Mouse (Mus musculus) lung, postnatal 4 days (tissue): ENCODE measurements at regions not wholly inside any gene's neighbourhood (a gene's known extent, or its start where the extent isn't known, plus 50 kb on each side); places are given as distances from the start of the nearest gene placed in this dataset.

Experiments used
- DNase-seq, 2 experiments: peaks; one replicate each; pipeline ENCODE4 v3.0.0; 2021

DNA sequence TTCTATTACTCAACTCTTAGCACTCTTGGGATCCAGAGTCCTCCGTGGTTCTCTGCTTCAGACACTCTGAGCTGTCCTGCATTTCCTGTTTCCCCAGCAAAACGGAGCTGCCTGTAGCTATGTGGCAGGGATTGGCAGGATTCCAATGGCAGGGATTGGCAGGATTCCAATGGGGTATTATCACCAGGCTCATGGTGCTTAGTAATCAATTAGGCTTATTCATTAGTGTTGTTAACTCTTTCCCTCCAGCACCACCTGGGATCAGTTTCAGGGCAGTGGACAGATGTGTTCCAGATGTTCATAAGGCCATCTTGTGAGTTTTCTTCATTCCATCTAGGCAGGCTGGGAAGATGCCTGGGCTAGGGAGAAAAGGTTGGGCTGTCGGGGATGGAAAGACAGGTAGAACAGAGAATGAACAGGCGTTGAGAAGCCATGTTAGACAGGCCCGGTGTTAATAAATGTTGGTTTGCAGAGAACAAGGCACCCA, 163.5 kb downstream of the Emp1 start:
- peak in 1 of 2 experiments; percentile 14 for DNase-seq

- DNase-seq: peak in 1 of 2 experiments; percentile 23
Observed at GRCm38 (mm10) chr6:135526460-135527160, 164.3 kb downstream of the Emp1 start.

- no peak for DNase-seq
Observed at GRCm38 (mm10) chr6:135527879-135528278, 165.5 kb downstream of the Emp1 start.

GRCm38 (mm10) chr6:135539791-135540646, 177.7 kb downstream of the Emp1 start:
- no peak for DNase-seq

DNA sequence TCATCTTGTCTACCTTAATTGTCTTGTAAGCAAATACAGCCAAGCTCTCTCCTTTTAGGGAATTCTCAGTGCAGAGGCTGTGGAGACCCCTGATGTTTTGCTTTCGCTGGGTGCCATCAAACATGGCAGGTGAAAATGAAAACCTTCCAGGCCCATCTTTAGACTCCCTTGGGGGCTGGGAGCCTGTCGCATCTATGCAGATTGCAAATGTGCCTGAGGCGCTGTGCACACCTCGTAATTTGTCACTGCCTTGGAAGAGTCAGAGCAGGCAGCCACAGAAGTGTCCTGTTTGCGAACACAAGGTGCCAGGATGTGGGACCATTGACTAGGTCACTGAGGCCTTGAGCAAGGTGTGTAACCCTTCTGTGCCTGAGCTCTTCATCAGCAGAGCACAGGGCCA, 179.2 kb downstream of the Emp1 start:
- no peak for DNase-seq

DNA sequence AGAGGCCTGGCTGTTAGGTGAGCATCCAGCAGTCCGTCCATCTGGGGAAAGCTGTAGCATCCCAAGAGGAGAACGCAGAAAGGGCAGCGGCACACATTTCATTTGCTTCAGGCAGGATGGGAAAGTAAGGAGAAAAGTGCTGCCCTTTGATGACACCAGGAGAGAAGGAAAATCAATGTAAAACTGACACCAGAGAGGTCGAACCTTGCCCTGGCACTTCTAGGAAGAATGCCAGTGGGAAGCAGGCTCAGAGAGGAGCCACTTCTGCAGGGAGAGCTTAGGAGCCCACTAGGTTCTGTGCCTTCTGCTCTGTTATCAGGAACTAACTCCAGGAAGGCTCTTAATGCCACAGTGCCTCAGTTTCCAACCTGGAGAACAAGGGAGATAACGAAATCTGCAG, 180.0 kb downstream of the Emp1 start:
- no peak for DNase-seq

- DNase-seq: no peak
Observed at GRCm38 (mm10) chr6:135543390-135543789, 181.0 kb downstream of the Emp1 start.

- DNase-seq: no peak
Observed at GRCm38 (mm10) chr6:135543863-135544262, 181.5 kb downstream of the Emp1 start.

DNA sequence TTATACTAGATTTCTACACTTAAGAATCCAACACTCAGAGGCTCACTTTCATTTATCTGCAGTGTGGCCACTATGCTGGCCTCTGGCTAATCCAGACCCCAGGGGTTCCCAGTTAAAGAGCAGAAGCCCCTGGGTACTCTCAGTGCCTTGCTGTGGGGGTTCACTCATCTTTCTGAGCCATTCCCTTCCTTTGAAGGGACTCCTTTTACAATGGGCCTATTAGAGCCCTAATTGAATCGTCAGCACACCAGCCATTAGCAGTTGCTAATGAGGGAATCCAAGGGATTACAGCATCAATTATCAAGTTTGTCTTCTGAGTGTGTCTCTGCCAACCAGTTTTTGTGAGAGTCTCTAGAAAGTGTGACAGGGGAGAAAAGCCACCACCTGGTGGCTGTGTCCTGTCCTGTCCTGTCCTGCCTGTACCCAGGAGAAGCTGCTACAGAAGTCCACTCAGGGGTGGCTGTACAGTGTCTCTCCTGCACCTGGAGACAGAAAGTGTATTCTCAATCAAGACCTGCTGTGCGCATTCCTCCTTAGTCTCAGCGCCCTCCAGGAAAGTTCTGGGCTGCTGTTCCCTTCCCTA, 188.1 kb downstream of the Emp1 start:
- DNase-seq: no peak

DNA sequence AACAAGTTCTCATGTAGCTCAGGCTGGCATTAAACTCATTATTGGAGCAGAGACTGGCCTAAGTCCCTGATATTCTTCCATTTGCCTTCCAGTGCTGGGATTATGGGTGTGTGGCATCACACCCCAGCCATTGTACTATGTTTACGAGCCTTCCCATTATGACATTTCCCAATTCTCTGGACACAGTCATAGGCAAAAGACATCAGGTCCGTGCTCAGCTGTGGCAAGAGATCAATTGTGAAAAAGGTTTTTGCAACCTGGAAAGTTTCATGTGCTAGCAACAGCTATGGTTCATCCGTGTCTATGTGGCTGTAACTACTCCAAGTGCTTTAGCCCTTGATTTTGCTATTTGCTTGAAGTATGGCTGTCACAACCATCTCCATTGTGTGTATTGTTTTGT, 190.1 kb downstream of the Emp1 start:
- no peak for DNase-seq

DNA sequence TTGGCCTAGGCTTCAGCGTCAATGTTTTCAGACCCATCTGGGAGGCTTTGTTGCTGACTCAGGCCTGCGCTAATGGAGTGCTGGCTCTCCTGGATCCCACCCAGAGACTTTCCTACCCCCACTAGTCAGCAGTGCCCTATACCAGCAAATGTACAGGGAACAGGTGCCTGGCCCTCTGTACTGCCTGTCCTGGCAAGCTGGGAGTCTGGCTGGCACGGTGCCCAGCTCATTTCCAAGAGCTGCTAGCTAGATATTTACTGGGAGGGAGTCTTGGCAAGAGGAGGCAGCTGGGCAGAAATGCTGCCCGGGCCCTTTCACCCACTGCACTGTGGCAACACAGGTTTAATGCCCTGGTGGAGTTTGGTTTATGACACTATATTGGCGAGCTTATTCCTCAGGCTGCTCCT, 197.2 kb downstream of the Emp1 start:
- peak; percentile 81 to 88 for DNase-seq

DNA sequence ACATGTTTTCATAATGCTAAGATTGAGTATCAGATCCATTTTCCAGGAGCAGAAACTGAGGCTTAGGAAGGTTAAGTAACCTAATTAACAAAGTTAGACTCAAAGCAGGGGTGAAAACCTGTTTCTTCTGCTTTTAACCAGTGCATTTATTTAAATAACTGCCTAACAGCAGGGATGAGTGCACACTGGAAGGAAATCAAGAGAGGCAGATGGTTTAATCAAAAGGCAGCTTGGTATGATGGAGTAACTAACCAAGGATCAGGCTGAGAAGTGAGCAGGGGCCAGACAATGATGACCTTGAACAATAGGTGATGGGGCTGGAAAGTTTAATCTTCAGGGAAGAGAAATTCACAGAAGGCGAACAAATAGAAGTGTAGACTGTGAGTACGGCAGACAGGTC, 199.9 kb downstream of the Emp1 start:
- DNase-seq: no peak

DNA sequence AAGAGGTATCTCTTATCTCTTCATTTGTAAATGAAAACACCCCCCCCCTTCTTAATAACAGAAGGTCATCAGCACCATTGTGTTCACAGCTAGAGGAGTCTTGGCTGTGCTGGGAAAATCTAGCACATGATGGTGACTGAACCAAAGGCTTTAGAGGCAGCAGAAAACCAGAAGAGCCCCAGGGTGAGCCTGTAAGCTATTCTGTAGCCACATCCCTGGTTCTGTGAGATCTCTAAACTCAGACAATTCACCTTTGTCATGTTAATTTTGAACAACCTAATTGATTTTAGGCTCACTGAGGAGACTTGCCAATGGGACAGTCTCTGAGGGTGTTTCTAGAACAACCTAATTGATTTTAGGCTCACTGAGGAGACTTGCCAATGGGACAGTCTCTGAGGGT, 201.4 kb downstream of the Emp1 start:
- DNase-seq: no peak

DNA sequence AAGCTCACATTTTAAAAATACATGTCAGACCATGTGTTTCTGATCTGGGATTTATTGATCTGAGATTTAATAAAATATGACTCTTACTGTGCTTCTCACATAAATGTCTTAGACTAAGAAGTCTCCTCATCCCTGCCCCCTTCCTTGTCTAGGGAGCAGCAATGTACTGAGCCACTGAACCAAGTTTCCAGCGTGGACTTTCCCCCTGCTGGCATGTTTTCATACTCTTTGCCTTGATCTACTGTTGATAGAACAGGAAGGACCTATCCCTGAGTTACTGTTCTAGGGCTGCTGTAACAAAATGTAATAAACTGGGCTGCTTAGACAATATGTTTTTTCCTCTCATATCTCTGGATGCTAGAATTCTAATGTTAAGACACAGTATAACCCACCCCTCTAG, 206.7 kb downstream of the Emp1 start:
- DNase-seq: no peak

DNA sequence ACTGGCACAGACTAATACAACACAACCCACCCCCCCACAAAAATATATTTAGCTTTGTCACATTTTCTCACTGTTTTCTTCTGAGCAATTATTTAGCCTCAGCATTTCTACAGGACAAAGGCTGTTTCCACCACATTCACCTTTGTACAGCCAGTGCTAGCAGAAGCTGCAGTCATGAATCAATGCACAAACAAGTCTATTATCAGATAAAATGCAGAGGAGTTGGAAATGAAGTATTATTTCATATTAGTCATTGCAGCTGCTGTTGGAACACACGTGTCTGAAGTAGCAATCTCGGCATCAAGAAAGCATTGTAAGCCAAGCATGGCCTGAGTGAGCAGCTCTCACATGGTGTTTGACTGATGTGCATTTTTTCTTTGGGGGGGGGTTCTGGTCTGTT, 212.9 kb downstream of the Emp1 start:
- no peak for DNase-seq

DNA sequence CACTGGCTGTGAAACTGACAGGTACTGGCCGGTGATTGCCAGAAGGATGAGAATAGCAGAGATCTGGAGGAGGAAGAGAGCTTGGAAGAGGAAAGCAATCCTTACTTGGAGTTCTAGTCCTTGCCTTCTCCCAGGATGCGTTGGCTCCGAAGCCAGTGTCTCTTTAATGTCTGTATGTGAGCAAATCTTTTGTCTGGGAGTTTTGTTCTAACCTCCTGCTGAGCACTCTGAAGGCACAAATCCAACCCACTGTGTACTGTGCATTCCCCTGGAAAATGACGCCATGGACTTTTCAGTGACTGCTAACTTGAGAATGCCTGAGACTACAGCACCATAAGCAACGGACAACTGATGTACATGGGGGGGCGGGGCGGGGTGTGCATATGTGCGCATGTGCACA, 216.4 kb downstream of the Emp1 start:
- DNase-seq: no peak

- DNase-seq: no peak
Observed at GRCm38 (mm10) chr6:135582567-135582966, 220.2 kb downstream of the Emp1 start.

DNA sequence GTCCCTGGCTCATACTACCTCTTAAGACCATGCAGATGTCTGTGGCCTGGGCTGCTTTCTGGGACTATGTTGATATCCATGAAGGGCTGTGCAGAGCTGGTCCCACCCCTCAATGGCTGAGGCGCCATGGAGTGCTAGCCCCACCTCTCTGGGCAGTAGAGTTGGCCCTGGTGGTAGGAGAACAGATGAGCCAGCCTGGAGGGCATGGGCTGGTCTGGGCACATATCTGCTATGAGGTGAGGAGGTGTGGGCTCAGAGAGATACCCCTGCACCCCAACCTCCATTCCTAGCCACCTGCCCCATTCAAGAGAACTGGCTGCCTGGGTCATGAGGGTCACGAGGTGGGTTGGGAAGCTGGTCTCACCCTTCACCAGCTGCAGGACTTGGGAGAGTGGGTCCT, 222.4 kb downstream of the Emp1 start:
- DNase-seq: no peak

- no peak for DNase-seq
Observed at GRCm38 (mm10) chr6:135590084-135590483, 227.7 kb downstream of the Emp1 start.

GRCm38 (mm10) chr6:135591085-135591484, 228.7 kb downstream of the Emp1 start:
- no peak for DNase-seq

- DNase-seq: no peak
Observed at GRCm38 (mm10) chr6:135596358-135596757, 234.0 kb downstream of the Emp1 start.

GRCm38 (mm10) chr6:135610504-135611096, 248.3 kb downstream of the Emp1 start:
- DNase-seq: no peak

GRCm38 (mm10) chr6:135627928-135628327, 265.6 kb downstream of the Emp1 start:
- no peak for DNase-seq
